Mouse (Mus musculus) heart, embryonic 15.5 days (tissue): ENCODE data around the gene Rbm28. TPM values are rescaled to one million over a fixed set of nuclear protein-coding genes. Genes with fewer than 3 reads are reported as not detected.

ENCODE experiments used
- ATAC-seq: fragments of 200-750 bp; cut with Nextera tagmentation; replicated peaks from 2 replicates; pipeline ENCODE4 v1.8.0; 2017; ENCODE audit warnings: low read depth, moderate TSS enrichment; ENCODE audit not compliant: insufficient number of reproducible peaks, insufficient read depth, low FRiP score
- H3K27ac ChIP-seq: fragments of 300-500 bp; sonication (generic); 2 replicates; pipeline ENCODE4 v1.5.1; 2015; ENCODE audit warnings: mild to moderate bottlenecking, inconsistent platforms
- H3K27me3 ChIP-seq: fragments of 300-500 bp; sonication (generic); 2 replicates; pipeline ENCODE4 v1.6.1; 2015; ENCODE audit warnings: inconsistent platforms
- H3K36me3 ChIP-seq: fragments of 300-500 bp; sonication (generic); 2 replicates; pipeline ENCODE4 v1.6.1; 2015; ENCODE audit warnings: mild to moderate bottlenecking, inconsistent platforms
- H3K4me1 ChIP-seq: fragments of 300-500 bp; sonication (generic); replicated peaks from 2 replicates; pipeline ENCODE4 v1.6.1; 2015; ENCODE audit warnings: inconsistent platforms
- H3K4me2 ChIP-seq: fragments of 300-500 bp; sonication (generic); 2 replicates; pipeline ENCODE4 v1.6.1; 2015; ENCODE audit warnings: inconsistent platforms, mild to moderate bottlenecking, moderate library complexity
- H3K4me3 ChIP-seq: fragments of 300-500 bp; sonication (generic); 2 replicates; pipeline ENCODE4 v1.5.1; 2015; ENCODE audit warnings: mild to moderate bottlenecking, inconsistent platforms
- H3K9ac ChIP-seq: fragments of 300-500 bp; sonication (generic); 2 replicates; pipeline ENCODE4 v1.6.1; 2015; ENCODE audit warnings: mild to moderate bottlenecking, inconsistent platforms
- H3K9me3 ChIP-seq: fragments of 300-500 bp; sonication (generic); replicated peaks from 2 replicates; pipeline ENCODE4 v1.6.1; 2016; ENCODE audit warnings: inconsistent platforms
- WGBS: fragments of 180-500 bp; shearing (Covaris S2); methylation state at CpG from one replicate; pipeline ENCODE4 v1.1.7; 2015; ENCODE audit warnings: mixed read lengths; 5-methylcytosine and 5-hydroxymethylcytosine counted together
- polyA plus RNA-seq: library from polyadenylated mRNA; unstranded; fragments of >200 nt; fragmentation: Nextera tagmentation; extraction: Ambion mirVana; gene quantifications from 2 replicates; pipeline ENCODE4 v1.2.1, GENCODE M21; 2015

The Rbm28 gene
- polyA plus RNA-seq, 1 experiment from 2014 or later: 22.8 TPM

GRCm38 (mm10) chr6:29099536-29100170, 65.2 kb downstream of the Rbm28 start:
- no peaks in the 10 kb centered on the region for H3K9me3 ChIP-seq
- H3K9ac ChIP-seq: no peak overlapping the region
- no peaks in the 10 kb centered on the region for H3K27me3 ChIP-seq
- 63% methylated on average over 14 of the region's 14 CpGs for WGBS
- H3K36me3 ChIP-seq: no peaks in the 10 kb centered on the region
- H3K4me1 ChIP-seq: no peaks in the 10 kb centered on the region
- no peak for ATAC-seq
- no peak overlapping the region for H3K4me3 ChIP-seq
- H3K27ac ChIP-seq: no peak overlapping the region
- no peak overlapping the region for H3K4me2 ChIP-seq

GRCm38 (mm10) chr6:29092904-29093303, 71.9 kb downstream of the Rbm28 start:
- H3K9me3 ChIP-seq: 0 out of 2 replicates have a peak, but pooled peaks cover 7% of the 10 kb centered on the region
- H3K4me2 ChIP-seq: no peak overlapping the region
- 58% methylated on average over 11 of the region's 11 CpGs for WGBS
- no peaks in the 10 kb centered on the region for H3K27me3 ChIP-seq
- ATAC-seq: no peak
- no peak overlapping the region for H3K27ac ChIP-seq
- no peaks in the 10 kb centered on the region for H3K4me1 ChIP-seq
- H3K4me3 ChIP-seq: no peak overlapping the region
- H3K36me3 ChIP-seq: no peaks in the 10 kb centered on the region
- H3K9ac ChIP-seq: no peak overlapping the region

GRCm38 (mm10) chr6:29092234-29092633, 72.6 kb downstream of the Rbm28 start:
- Histone ChIP-seq H3K27ac (no peak overlapping the region), H3K4me2 (no peak overlapping the region), H3K27me3 (no peaks in the 10 kb centered on the region), H3K36me3 (no peaks in the 10 kb centered on the region), H3K4me3 (no peak overlapping the region), H3K4me1 (no peaks in the 10 kb centered on the region), H3K9me3 (0 out of 2 replicates have a peak, but pooled peaks cover 7% of the 10 kb centered on the region), H3K9ac (no peak overlapping the region)
- ATAC-seq: no peak
- 83% methylated on average over 7 of the region's 7 CpGs for WGBS

- no peaks in the 10 kb centered on the region for H3K4me1 ChIP-seq
- 56% methylated on average over 7 of the region's 7 CpGs for WGBS
- H3K9me3 ChIP-seq: 0 out of 2 replicates have a peak, but pooled peaks cover 7% of the 10 kb centered on the region
- H3K4me3 ChIP-seq: no peak overlapping the region
- H3K27ac ChIP-seq: peak overlapping the region; percentile 20; the same call in 1 of the 2 replicates
- no peaks in the 10 kb centered on the region; the same call in 1 of the 2 replicates for H3K27me3 ChIP-seq
- peak; percentile 58; the same call in 1 of the 2 replicates for ATAC-seq
- H3K36me3 ChIP-seq: no peaks in the 10 kb centered on the region
- no peak overlapping the region for H3K4me2 ChIP-seq
- no peak overlapping the region for H3K9ac ChIP-seq
These were observed 76.7 kb downstream of the Rbm28 start for GRCm38 (mm10) chr6:29087921-29088709.

- Histone ChIP-seq H3K9ac (no peak overlapping the region), H3K36me3 (no peaks in the 10 kb centered on the region), H3K9me3 (no peaks in the 10 kb centered on the region), H3K27ac (no peak overlapping the region), H3K27me3 (no peaks in the 10 kb centered on the region; the same call in 1 of the 2 replicates), H3K4me1 (no peaks in the 10 kb centered on the region), H3K4me3 (no peak overlapping the region), H3K4me2 (no peak overlapping the region)
- no peak for ATAC-seq
- 65% methylated on average over 7 of the region's 7 CpGs for WGBS
These were observed 80.4 kb downstream of the Rbm28 start for GRCm38 (mm10) chr6:29084401-29084800.

GRCm38 (mm10) chr6:29082776-29083354, 81.9 kb downstream of the Rbm28 start:
- Histone ChIP-seq H3K4me3 (no peak overlapping the region), H3K4me2 (no peak overlapping the region), H3K36me3 (no peaks in the 10 kb centered on the region), H3K9me3 (no peaks in the 10 kb centered on the region), H3K4me1 (no peaks in the 10 kb centered on the region), H3K9ac (no peak overlapping the region), H3K27ac (no peak overlapping the region), H3K27me3 (no peaks in the 10 kb centered on the region; the same call in 1 of the 2 replicates)
- WGBS: 41% methylated on average over 9 of the region's 9 CpGs
- no peak for ATAC-seq

GRCm38 (mm10) chr6:29081826-29082363, 82.9 kb downstream of the Rbm28 start:
- Histone ChIP-seq H3K4me3 (no peak overlapping the region), H3K4me2 (no peak overlapping the region), H3K27ac (no peak overlapping the region), H3K9me3 (no peaks in the 10 kb centered on the region), H3K4me1 (no peaks in the 10 kb centered on the region), H3K27me3 (no peaks in the 10 kb centered on the region; the same call in 1 of the 2 replicates), H3K36me3 (no peaks in the 10 kb centered on the region), H3K9ac (no peak overlapping the region)
- ATAC-seq: no peak
- WGBS: 68% methylated on average over 10 of the region's 10 CpGs

GRCm38 (mm10) chr6:29079291-29079690, 85.5 kb downstream of the Rbm28 start:
- H3K4me2 ChIP-seq: no peak overlapping the region
- ATAC-seq: no peak
- no peaks in the 10 kb centered on the region for H3K36me3 ChIP-seq
- no peaks in the 10 kb centered on the region for H3K4me1 ChIP-seq
- H3K27ac ChIP-seq: no peak overlapping the region
- WGBS: 56% methylated on average over 4 of the region's 4 CpGs
- no peak overlapping the region for H3K9ac ChIP-seq
- no peaks in the 10 kb centered on the region for H3K9me3 ChIP-seq
- H3K27me3 ChIP-seq: no peaks in the 10 kb centered on the region; the same call in 1 of the 2 replicates
- no peak overlapping the region for H3K4me3 ChIP-seq

- Histone ChIP-seq H3K4me3 (no peak overlapping the region), H3K4me2 (no peak overlapping the region), H3K9me3 (no peaks in the 10 kb centered on the region), H3K4me1 (no peaks in the 10 kb centered on the region), H3K27ac (no peak overlapping the region), H3K9ac (no peak overlapping the region), H3K27me3 (no peaks in the 10 kb centered on the region), H3K36me3 (no peaks in the 10 kb centered on the region)
- no peak for ATAC-seq
These were observed 90.7 kb downstream of the Rbm28 start for GRCm38 (mm10) chr6:29074133-29074469.
